Mouse (Mus musculus) left cerebral cortex, adult 9 months (tissue): ENCODE results near the gene Hoxc5.
A peak's percentile ranks its signal among the peaks of the same experiment; 100 is the strongest.

Source experiments
- DNase-seq, 2 experiments: peaks; one replicate each; pipeline ENCODE4 v3.0.0; 2022; ENCODE audit warnings: low spot score in 2 of 2

The Hoxc5 gene

GRCm38 (mm10) chr15:102967511-102968397 is 511 bp downstream of the Hoxc5 start:
- DNase-seq, result no peak

- no peak for DNase-seq
Observed at GRCm38 (mm10) chr15:102969296-102969695, 2.1 kb downstream of the Hoxc5 start.

- no peak for DNase-seq
Observed at GRCm38 (mm10) chr15:102970740-102971139, 3.5 kb downstream of the Hoxc5 start.

- no peak for DNase-seq
Observed at GRCm38 (mm10) chr15:102972254-102972653, 5.0 kb downstream of the Hoxc5 start.

GRCm38 (mm10) chr15:102972753-102973152 is 5.5 kb downstream of the Hoxc5 start:
- no peak for DNase-seq

- no peak for DNase-seq
Observed at GRCm38 (mm10) chr15:102975034-102975433, 7.8 kb downstream of the Hoxc5 start.

GRCm38 (mm10) chr15:102975688-102976111 is 8.5 kb downstream of the Hoxc5 start:
- no peak for DNase-seq

- DNase-seq, result no peak
Observed at GRCm38 (mm10) chr15:102976171-102976570, 8.9 kb downstream of the Hoxc5 start, which contains the start of gene Hoxc9. Gene Hoxc9, plus strand, starts transcription at chr15:102976439.

GRCm38 (mm10) chr15:102976631-102977422 is 9.6 kb downstream of the Hoxc5 start:
- DNase-seq, result no peak

GRCm38 (mm10) chr15:102977423-102977974 is 10.3 kb downstream of the Hoxc5 start:
- no peak for DNase-seq

GRCm38 (mm10) chr15:102978615-102979515 is 11.6 kb downstream of the Hoxc5 start:
- DNase-seq, result no peak

GRCm38 (mm10) chr15:102979936-102980335 is 12.7 kb downstream of the Hoxc5 start:
- DNase-seq, result no peak

GRCm38 (mm10) chr15:102980352-102980751 is 13.1 kb downstream of the Hoxc5 start:
- no peak for DNase-seq

GRCm38 (mm10) chr15:102980912-102981311 is 13.7 kb downstream of the Hoxc5 start:
- DNase-seq, result no peak

GRCm38 (mm10) chr15:102981379-102982288 is 14.4 kb downstream of the Hoxc5 start:
- DNase-seq, result no peak

GRCm38 (mm10) chr15:102983716-102984115 is 16.5 kb downstream of the Hoxc5 start:
- DNase-seq, result no peak

- DNase-seq, result no peak
Observed at GRCm38 (mm10) chr15:102984521-102984920, 17.3 kb downstream of the Hoxc5 start.

GRCm38 (mm10) chr15:102984925-102985324 is 17.7 kb downstream of the Hoxc5 start:
- DNase-seq, result no peak

GRCm38 (mm10) chr15:102987124-102987833 is 20.0 kb downstream of the Hoxc5 start:
- DNase-seq, result peak in 1 of 2 experiments; percentile 84
